Mouse (Mus musculus) stomach, postnatal 0 days (tissue): ENCODE data around the gene Hyal2. TPM values are rescaled to one million over a fixed set of nuclear protein-coding genes. Genes with fewer than 3 reads are reported as not detected.

ENCODE experiments used
- ATAC-seq: fragments of 200-750 bp; cut with Nextera tagmentation; 2 replicates; pipeline ENCODE4 v1.8.0; 2017; ENCODE audit not compliant: low FRiP score, low TSS enrichment
- DNase-seq: peaks from one replicate; pipeline ENCODE4 v3.0.0-alpha.2; 2016; ENCODE audit warnings: low spot score
- H3K27ac ChIP-seq: fragments of 300-500 bp; sonication (generic); replicated peaks from 2 replicates; pipeline ENCODE4 v1.5.1; 2014; ENCODE audit warnings: mild to moderate bottlenecking, control low read depth
- H3K27me3 ChIP-seq: fragments of 300-500 bp; sonication (generic); 2 replicates; pipeline ENCODE4 v1.6.1; 2014; ENCODE audit warnings: low read length; ENCODE audit not compliant: control insufficient read depth, insufficient read depth
- H3K36me3 ChIP-seq: fragments of 300-500 bp; sonication (generic); 2 replicates; pipeline ENCODE4 v1.6.1; 2014; ENCODE audit warnings: low read length, mixed read lengths; ENCODE audit not compliant: control insufficient read depth, insufficient read depth
- H3K4me1 ChIP-seq: fragments of 300-500 bp; sonication (generic); replicated peaks from 2 replicates; pipeline ENCODE4 v1.6.1; 2014; ENCODE audit warnings: antibody characterized with exemption; ENCODE audit not compliant: control insufficient read depth, insufficient read depth
- H3K4me2 ChIP-seq: fragments of 300-500 bp; sonication (generic); replicated peaks from 2 replicates; pipeline ENCODE4 v1.6.1; 2014; ENCODE audit warnings: low read depth, mild to moderate bottlenecking, control low read depth, moderate library complexity
- H3K4me3 ChIP-seq: fragments of 300-500 bp; sonication (generic); 2 replicates; pipeline ENCODE4 v1.5.1; 2014; ENCODE audit warnings: low read depth, low read length, control low read depth
- H3K9ac ChIP-seq: fragments of 300-500 bp; sonication (generic); 2 replicates; pipeline ENCODE4 v1.6.1; 2014; ENCODE audit warnings: mild to moderate bottlenecking, low read length, control low read depth, mixed read lengths
- H3K9me3 ChIP-seq: fragments of 300-500 bp; sonication (generic); 2 replicates; pipeline ENCODE4 v1.6.1; 2016; ENCODE audit warnings: low read length; ENCODE audit not compliant: control insufficient read depth
- CTCF ChIP-seq: IDR thresholded peaks from 2 replicates; pipeline ENCODE4 v1.5.1; 2016; ENCODE audit warnings: antibody characterized with exemption, low read depth, mild to moderate bottlenecking, moderate library complexity
- EP300 ChIP-seq: optimal IDR thresholded peaks from 2 replicates; pipeline ENCODE3; 2016; ENCODE audit warnings: antibody characterized with exemption
- WGBS: fragments of 180-500 bp; shearing (Covaris S2); extraction: QIAGEN DNeasy Blood & Tissue Kit; methylation state at CpG from one replicate; pipeline ENCODE4 v1.1.7; 2014; 5-methylcytosine and 5-hydroxymethylcytosine counted together
- polyA plus RNA-seq: library from polyadenylated mRNA; unstranded; fragments of >200 nt; fragmentation: Nextera tagmentation; extraction: Ambion mirVana; gene quantifications from 2 replicates; pipeline ENCODE4 v1.2.1, GENCODE M21; 2015

The Hyal2 gene
- polyA plus RNA-seq, 1 experiment from 2014 or later: 50.4 TPM

DNA sequence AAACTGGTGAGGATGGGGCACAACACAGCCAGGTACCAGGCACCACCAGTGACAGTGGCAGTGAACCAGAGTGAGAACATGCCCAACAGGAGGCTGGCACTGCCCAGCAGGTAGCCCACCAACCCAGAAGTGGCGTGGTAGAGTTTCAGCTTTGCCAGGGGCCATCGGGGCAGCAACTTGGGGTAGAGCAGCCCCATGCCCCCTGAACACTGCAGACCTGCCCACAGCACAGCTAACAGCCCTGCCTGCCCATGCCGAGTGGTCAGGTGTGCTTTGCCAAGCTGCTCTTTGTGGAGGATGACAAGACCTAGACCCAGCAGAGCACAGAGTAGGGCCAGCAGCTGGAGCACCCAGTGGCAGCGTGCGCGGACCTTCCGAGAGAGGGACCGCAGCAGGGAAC is 27.8 kb upstream of the Hyal2 start:
- peaks cover 13% of the 10 kb centered on the region for H3K36me3 ChIP-seq
- H3K9me3 ChIP-seq: no peaks in the 10 kb centered on the region
- ATAC-seq (no peak), DNase-seq (no peak)
- H3K4me3 ChIP-seq: no peak overlapping the region
- H3K27ac ChIP-seq: no peak overlapping the region
- no peaks in the 10 kb centered on the region for H3K27me3 ChIP-seq
- no peak for TF ChIP-seq EP300
- no peak for TF ChIP-seq CTCF
- H3K9ac ChIP-seq: no peak overlapping the region
- 92% methylated on average over 8 of the region's 8 CpGs for WGBS
- H3K4me1 ChIP-seq: peaks cover 8% of the 10 kb centered on the region; the same call in 1 of the 2 replicates
- no peak overlapping the region for H3K4me2 ChIP-seq

GRCm38 (mm10) chr9:107540420-107540819 is 27.3 kb upstream of the Hyal2 start:
- Histone ChIP-seq H3K27ac (no peak overlapping the region), H3K4me1 (peaks cover 5% of the 10 kb centered on the region; the same call in 1 of the 2 replicates), H3K27me3 (no peaks in the 10 kb centered on the region), H3K9ac (no peak overlapping the region), H3K4me2 (no peak overlapping the region), H3K36me3 (peaks cover 13% of the 10 kb centered on the region), H3K4me3 (no peak overlapping the region), H3K9me3 (no peaks in the 10 kb centered on the region)
- 58% methylated on average over 4 of the region's 4 CpGs for WGBS
- ATAC-seq (no peak), DNase-seq (no peak)
- no peak for TF ChIP-seq EP300
- no peak for TF ChIP-seq CTCF

DNA sequence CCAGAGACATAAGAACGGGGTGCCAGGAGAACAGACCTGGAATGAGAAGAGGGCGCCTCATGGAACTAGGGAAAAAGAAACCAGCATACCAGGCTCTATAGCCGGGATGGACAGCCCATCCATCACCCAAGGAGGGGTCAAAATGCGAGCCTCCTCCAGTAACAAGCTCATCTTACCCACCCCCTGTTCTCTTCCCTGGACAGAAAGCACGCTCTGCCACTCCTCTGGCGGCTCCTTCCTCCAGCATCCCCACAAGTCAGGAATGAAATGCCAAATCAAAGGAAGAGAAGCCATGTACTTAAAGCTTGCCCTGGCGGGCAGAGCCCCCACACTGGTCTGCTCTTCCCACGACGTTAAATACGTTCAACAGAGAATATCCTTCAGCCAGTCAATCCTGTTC is 26.7 kb upstream of the Hyal2 start:
- Histone ChIP-seq H3K4me1 (peaks cover 5% of the 10 kb centered on the region; the same call in 1 of the 2 replicates), H3K4me3 (peak overlapping the region; percentile 63; the same call in 1 of the 2 replicates), H3K27ac (no peak overlapping the region), H3K9me3 (no peaks in the 10 kb centered on the region), H3K27me3 (no peaks in the 10 kb centered on the region), H3K4me2 (peak overlapping the region; percentile 78), H3K36me3 (peaks cover 13% of the 10 kb centered on the region), H3K9ac (0 out of 2 replicates have a peak overlapping the region, but pooled peaks have one; percentile 41)
- ATAC-seq (no peak), DNase-seq (no peak)
- WGBS: 20% methylated on average over 10 of the region's 10 CpGs
- TF ChIP-seq CTCF (no peak), EP300 (no peak)

DNA sequence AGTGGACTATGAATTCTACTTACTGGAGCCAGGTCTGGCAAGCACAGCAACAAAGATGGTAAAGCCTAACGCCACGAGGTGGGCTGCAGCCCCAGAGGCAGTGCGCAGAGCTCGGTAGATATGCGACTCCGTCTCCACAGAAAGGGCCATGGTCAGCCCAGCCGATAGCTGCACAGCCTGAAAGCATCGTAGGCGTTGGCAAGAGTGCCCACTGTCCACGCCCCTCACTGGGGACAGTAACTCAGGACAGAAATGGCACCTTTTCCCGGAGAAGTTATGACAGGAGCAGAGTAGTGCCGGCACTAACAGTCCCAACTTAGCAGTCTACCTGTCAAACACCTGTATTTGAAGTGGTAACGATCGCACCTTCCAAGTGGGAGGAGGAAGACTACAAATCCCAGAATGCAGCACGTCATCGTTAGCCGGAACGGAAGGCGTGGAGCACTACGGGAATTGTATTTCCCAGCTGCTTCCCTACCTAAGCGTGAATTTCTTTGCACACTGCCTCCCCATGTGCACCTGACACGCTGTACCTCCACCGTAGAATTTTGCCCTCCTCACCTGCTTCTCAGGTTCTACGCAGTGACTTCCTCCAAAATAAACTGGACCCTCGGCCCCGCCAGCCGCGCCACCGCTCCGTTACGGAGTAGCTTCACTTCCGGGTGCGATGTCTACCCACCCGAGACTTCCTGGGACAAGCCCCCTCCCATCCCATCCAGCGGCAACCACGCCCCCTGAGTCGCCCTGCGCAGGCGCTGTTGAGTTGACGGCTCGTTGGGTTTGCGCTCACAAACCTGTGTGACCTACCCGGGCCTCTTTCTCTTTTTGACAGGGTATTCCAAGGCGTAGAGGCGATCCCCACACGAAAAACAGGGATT is 26.0 kb upstream of the Hyal2 start, which contains the start of the genes Cyb561d2 and Nprl2:
Cyb561d2 (minus strand) TSS at position 720 of the 878 bp plus-strand sequence.
Nprl2 (plus strand) TSS at position 753 of the 878 bp plus-strand sequence.
- peak; percentile 21; the same call in 1 of the 2 replicates for TF ChIP-seq CTCF
- no peak for TF ChIP-seq EP300
- Histone ChIP-seq H3K9ac (peak within 1 kb of the TSS; percentile 55), H3K27me3 (no peaks in the 10 kb centered on the region), H3K4me1 (peaks cover 2% of the 10 kb centered on the region; the same call in 1 of the 2 replicates), H3K4me2 (peak within 1 kb of the TSS; percentile 78), H3K4me3 (peak within 1 kb of the TSS; percentile 63), H3K36me3 (peaks cover 13% of the 10 kb centered on the region), H3K27ac (peak within 1 kb of the TSS; percentile 40; the same call in 1 of the 2 replicates), H3K9me3 (no peaks in the 10 kb centered on the region)
- under 1% methylated on average over 46 of the region's 46 CpGs for WGBS
- DNase-seq: peak; percentile 94
- ATAC-seq: peak; percentile 85

DNA sequence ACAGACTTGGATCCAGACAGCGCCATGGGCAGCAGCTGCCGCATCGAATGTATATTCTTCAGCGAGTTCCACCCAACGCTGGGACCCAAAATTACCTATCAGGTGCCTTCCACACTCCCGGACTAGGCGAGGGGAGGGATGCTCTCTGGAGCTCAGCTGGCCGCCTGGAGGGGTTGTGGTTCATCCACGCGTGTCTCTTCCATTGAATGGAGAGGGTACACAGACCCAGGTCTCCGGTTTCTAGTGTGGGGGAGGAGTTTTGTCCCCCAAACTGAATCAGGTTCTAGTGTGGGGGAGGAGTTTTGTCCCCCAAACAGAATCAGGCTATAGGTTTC is 25.4 kb upstream of the Hyal2 start:
- Histone ChIP-seq H3K9ac (peak overlapping the region; percentile 55), H3K27me3 (no peaks in the 10 kb centered on the region), H3K9me3 (no peaks in the 10 kb centered on the region), H3K36me3 (peaks cover 13% of the 10 kb centered on the region), H3K27ac (0 out of 2 replicates have a peak overlapping the region, but pooled peaks have one; percentile 5), H3K4me2 (peak overlapping the region; percentile 78), H3K4me3 (peak overlapping the region; percentile 63), H3K4me1 (0 out of 2 replicates have a peak, but pooled peaks cover 2% of the 10 kb centered on the region)
- ATAC-seq (peak; percentile 6; the same call in 1 of the 2 replicates), DNase-seq (no peak)
- 1% methylated on average over 11 of the region's 11 CpGs for WGBS
- TF ChIP-seq CTCF (no peak), EP300 (no peak)
